Mouse (Mus musculus): ENCODE data around the gene Dynlt1b.
"Not testable (repeated sequence)": the region's sequence is repeated elsewhere in the genome, so short reads cannot be mapped to it uniquely, and the experiment has no call there.

GRCm38 (mm10) chr17:6455883-6456282 is 26.0 kb downstream of the Dynlt1b start:
- TF ChIP-seq CTCF (IDR thresholded peaks at IDR 0.05; ENCODE audit: borderline replicate concordance, control insufficient read depth, extremely low read depth, insufficient read depth, low read length, poor library complexity); POLR2A (IDR thresholded peaks at IDR 0.05; ENCODE audit: control insufficient read depth, extremely low read depth, insufficient read depth, low read length, poor library complexity): not testable (repeated sequence)

Data from thymus, adult 2 months (tissue).